Mouse (Mus musculus) right cerebral cortex, postnatal 14 days (tissue): Measurements from ENCODE around the gene Plekhg2.

Experiments
- DNase-seq: peaks from one replicate; pipeline ENCODE4 v3.0.0; 2022

Gene Plekhg2

GRCm38 (mm10) chr7:28362441-28363060 lies 9.8 kb downstream of the Plekhg2 start:
- DNase-seq = no peak

DNA sequence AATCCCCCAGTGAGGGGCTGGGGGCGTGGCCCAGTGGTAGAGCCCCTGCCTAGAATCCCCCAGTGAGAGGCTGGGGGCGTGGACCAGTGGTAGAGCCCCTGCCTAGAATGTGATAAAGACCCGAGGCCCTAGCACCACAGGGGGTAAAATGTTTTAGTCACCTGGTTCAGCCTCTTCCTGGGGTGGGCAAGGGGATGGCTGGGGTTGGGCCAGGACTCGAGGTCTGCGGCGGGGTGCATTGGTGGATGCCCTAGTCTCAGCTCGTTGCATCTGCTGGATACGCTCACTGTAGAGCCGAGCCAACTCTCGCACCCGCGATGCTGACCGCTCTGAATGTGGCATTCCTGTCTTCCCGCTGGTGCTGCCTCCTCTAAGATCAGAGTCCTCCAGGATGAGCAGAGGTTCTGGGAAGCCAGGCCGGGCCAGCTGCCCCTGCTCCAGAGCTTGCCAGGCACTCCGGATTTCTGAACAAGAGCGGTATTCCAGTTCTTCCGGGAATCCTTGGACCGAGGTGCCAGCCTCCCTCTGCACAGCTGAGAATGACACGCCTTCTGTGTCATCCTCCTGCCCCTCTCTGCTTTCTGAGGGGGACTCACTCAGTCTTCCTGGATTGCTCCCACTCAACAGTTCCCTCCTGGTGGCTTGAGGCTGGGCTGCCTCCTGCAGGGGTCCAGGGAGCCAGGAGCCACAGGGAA lies 10.6 kb downstream of the Plekhg2 start:
- DNase-seq = no peak

- DNase-seq = no peak
Measured at GRCm38 (mm10) chr7:28360291-28360690, 12.1 kb downstream of the Plekhg2 start.

DNA sequence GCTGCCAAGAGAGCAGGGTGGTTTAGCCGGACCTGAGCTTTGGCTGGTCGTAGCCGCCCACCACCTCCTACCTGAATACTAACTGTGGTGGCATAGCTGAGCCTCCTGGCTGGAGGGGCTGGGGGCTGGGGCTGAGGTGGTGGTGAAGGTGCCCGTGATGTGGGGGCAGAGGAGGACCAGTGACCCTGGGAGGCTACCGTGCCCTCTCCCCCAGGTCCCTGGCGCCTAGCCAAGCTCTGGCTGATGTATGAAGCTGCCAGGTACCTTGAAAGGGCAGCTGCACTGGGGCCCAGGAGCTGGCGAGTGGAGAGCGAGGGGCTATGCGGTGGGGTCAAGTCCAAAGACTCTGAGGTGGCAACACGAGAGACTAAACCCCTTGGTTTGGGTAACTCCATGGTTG lies 12.5 kb downstream of the Plekhg2 start:
- DNase-seq = no peak

- DNase-seq = no peak
Measured at GRCm38 (mm10) chr7:28358431-28358830, 14.0 kb downstream of the Plekhg2 start.

DNA sequence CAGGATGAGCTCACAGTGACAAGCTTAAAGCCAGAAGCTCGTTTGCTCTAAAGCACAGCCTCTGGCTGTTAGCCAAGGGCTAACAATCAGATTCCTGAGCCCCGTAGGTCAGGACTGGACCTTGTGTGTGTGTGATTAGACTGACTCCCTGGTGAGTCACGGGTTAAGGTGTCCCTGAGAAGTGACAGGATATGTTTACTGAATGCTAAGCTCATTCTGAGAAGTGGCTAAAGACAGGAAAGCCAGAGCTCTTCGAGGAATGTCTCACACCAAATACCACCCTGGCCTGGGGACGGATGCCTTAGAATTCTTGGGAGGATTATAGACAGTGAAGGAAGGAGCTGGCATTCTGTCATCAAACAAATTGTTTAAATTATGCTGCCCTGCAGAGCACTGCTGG lies 14.4 kb downstream of the Plekhg2 start:
- no peak for DNase-seq

GRCm38 (mm10) chr7:28356981-28357380 lies 15.4 kb downstream of the Plekhg2 start:
- no peak for DNase-seq

DNA sequence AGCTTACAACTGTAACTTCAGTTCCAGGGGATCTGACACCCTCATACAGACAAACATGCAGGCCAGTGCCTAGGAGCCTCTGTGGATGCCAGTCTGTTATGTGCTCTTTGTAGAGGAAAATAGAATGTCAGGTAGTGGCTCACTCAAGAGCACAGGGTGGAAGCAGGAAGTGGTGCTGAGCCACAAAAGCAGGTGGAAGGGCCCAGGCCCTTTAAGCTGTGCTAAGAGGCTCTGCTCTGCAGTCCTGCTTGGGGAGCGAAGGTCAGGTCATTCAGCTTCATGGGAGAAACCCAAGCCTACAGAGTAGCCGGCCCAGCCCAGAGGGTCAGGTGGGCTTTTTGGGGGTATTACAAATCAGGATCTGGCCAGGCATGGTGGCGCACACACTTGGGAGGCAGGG lies 17.2 kb downstream of the Plekhg2 start:
- DNase-seq = no peak

GRCm38 (mm10) chr7:28354596-28354995 lies 17.8 kb downstream of the Plekhg2 start:
- DNase-seq = no peak

DNA sequence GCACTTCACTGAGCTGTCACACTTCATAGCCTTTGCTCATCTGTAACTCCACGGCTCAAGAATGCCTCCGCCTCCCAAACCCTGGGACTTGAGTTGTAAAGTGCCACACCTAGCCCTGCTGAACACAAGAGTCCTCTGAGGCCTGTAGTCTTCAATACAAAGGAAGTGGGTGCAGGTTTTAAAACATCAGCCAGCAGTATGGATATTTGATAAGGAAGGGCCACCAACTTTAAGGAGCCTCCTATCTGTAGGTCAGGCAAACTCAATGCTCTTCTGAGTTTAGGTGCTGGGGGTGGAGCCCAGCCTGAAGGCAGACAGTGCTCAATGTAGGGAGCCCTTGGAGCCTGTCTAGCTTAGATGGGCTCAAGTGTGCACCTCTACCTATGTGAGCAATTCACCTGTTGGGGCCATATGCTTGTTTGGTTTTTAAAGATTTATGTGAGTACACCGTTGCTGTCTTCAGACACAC lies 18.3 kb downstream of the Plekhg2 start:
- DNase-seq = no peak

DNA sequence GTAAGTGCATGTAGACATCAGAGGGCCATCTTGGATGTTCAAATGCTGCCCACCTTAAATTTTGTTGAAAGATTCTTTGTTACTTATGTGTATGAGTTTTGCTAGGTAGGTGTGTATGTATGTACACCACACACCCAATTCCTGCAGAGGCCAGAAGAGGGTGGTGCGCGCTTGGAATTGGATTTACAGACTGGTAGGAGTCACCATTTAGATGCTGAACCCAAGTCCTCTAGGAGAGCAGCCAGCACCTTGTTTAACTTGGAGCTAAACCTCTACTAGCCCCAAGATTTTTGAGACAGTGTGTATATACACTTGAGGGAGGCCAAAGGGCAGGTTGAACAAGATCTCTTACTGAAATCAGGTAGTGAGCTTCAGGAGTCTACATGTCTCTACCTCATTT lies 19.1 kb downstream of the Plekhg2 start:
- DNase-seq = no peak

- DNase-seq = no peak
Measured at GRCm38 (mm10) chr7:28351676-28352191, 20.7 kb downstream of the Plekhg2 start.

DNA sequence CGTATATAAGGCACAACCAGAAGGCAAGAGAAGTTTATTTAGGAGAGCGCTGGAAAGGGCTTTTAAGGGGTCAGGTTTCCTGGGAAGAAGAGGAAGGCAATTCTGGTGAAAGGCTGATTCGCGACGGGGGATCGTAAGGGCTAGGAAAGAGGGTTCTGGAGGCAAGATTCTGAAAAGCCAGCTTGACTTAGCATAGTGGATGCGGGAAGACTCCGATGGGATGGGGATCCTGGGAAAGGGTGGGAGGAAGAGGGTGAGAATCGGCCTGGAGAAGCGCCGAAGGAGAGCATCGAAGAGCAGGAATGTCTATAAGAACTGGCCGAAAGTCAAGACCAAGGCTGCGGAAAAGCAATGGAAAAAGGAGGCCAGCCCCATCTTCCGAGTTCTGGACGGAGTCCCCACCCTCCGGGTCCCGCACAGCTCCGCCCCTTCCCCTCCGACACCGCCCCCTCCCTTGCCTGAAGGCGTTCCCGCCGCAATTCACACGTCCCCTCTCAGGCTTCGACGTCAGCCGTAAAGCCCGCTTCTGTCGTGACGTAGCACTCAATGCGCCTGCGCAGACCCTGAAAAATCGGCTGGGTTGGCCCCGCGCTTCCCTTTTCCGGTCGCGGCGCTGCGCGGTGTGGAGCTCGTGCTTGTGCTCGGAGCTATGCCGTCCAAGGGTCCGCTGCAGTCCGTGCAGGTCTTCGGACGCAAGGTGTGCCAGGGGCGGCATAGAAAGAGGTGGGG lies 22.1 kb downstream of the Plekhg2 start, which contains the start of gene Rps16:
TSS of gene Rps16 (plus strand) at position 498 of the 729 bp plus-strand sequence.
- DNase-seq = peak; percentile 99

DNA sequence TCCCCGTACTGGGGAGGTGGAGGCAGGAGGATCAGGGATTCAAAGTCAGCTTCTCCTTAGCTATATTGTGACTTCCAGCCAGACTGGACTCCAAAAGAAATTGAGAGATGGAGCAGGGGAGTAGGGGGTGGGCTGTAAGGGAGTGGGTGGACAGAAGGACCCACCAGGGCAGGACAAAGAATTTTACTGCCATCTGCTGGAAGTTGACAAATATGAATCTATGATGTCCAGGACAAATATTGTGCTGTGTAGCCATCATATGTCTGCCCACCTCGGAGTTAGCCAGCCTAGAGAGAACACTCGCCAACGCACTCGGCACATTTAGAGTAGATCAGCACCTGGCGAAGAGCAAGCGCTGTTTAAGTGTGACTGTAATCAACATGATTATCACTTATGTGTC lies 23.8 kb downstream of the Plekhg2 start:
- DNase-seq = no peak

- DNase-seq = no peak
Measured at GRCm38 (mm10) chr7:28347746-28348145, 24.7 kb downstream of the Plekhg2 start.

DNA sequence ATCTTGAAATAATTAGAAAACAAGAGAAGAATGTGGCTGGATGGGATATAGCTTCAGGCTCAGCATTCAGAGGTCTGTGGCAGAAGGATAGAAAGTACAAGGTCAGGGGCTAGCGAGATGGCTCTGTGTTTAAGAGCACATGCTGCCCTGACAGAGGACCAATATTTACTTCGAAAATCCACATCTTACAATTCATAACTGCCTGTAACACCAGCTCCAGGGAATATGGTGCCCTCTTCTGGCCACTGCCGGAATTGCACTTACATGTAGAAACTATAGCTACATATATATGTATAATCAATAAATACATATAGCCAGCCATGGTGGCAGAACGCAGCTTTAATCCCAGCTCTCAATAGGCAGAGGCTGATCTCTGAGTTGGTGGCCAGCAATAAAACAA lies 27.8 kb downstream of the Plekhg2 start:
- DNase-seq = peak; percentile 67

GRCm38 (mm10) chr7:28341381-28341780 lies 31.0 kb downstream of the Plekhg2 start:
- no peak for DNase-seq

DNA sequence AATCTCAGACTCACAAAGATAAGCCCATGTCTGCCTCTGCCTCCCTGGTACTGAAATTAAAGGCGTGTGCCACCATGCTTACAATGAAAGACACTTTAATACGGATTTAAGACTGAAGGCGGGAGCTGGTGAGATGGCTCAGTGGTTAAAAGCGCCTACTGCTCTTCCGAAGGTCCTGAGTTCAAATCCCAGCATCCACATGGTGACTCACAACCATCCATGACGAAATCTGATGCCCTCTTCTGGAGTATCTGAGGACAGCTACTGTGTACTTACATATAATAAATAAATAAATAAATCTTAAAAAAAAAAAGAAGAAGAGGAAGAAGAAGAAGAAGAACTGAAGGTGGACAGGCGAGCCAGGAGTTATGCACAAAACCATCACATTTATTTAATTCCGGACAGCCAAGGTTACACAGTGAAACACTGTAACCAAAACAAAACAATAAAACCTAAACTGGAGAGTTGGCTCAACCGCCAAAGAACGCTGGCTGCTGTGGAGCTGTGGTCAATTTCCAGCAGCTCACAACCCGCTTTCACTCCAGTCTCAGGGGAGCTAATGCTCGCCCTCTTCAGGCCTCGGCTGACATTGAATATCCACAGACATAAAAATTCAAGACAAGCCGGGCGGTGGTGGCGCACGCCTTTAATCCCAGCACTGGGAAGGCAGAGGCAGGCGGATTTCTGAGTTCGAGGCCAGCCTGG lies 33.0 kb downstream of the Plekhg2 start:
- DNase-seq = no peak

- peak; percentile 97 for DNase-seq
Measured at GRCm38 (mm10) chr7:28338108-28338998, 34.0 kb downstream of the Plekhg2 start, which contains the start of gene Supt5. Gene Supt5, minus strand, starts transcription at chr7:28338746.

DNA sequence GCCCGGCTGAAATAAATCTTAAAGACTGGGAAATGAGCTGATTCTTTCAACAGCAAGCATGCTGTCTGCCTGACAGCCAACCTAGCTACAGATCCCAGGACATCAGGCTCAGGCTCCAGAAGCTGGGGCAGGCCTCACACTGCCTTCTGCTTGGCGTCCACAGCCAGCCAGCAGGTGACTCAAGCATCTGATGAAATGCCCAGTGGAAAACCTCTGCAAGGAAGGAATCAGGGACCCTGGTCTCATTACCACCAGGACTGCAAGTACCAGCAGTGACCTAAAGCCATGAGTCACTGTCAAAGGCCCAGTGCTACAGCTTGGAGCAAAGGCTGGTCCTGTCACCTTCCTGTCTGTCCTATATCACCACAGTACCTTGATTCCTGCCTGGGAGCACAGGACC lies 36.9 kb downstream of the Plekhg2 start:
- DNase-seq = no peak

GRCm38 (mm10) chr7:28334534-28334933 lies 37.9 kb downstream of the Plekhg2 start:
- DNase-seq = no peak

DNA sequence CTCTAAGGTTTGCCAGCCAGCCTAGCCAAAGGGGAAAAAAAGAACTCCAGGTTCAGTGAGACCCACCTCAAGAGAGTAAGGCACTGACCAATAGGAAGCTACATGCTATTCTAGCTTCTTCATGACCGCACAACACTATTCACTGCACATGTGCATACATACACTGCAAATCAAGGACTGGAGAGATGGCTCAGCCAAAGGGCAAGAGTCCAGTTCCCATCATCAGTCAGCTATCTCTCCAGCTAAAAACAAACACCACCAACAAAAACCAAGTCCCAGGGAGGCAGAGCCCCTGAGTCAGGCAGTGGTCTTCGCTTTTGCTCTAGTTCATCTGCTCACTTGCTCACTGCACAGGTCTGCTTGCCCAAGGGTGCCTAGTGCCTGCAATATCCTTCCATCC lies 44.1 kb downstream of the Plekhg2 start:
- no peak for DNase-seq
